Mouse (Mus musculus) small intestine, adult 2 months (tissue): ENCODE results near the gene Pramef12.

ENCODE experiments used
- CTCF ChIP-seq: fragments of 200-500 bp; IDR thresholded peaks from 2 replicates; pipeline ENCODE4 v1.5.1; 2012; ENCODE audit warnings: low read depth, mild to moderate bottlenecking, control low read depth, inconsistent platforms, low read length, moderate library complexity, mixed read lengths; ENCODE audit not compliant: insufficient replicate concordance, insufficient read length; ENCODE audit errors: extremely low read depth
- POLR2A ChIP-seq: fragments of 200-500 bp; IDR thresholded peaks from 2 replicates; pipeline ENCODE4 v1.6.1; 2012; ENCODE audit warnings: low read depth, mild to moderate bottlenecking, control low read depth, inconsistent platforms, low read length, moderate library complexity

DNA sequence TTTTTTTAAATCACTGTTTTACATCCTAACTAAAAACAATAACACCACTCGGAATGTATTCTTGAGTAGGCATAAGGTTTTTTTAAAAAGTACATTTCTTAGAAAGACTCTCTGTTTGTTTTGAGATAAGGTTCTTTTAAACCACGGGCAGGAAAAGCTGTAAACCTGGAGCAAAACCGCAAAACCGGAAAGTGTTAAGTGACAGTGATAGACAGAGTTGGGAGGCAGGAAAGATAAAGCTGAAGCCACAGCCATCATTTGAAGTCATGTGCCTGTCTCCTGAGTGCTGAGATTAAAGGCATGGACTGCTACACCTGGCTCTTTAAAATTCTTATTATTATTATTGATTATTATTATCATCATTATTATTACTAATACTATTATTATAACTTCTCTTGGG lies 5.6 kb downstream of the Pramef12 start:
- TF ChIP-seq POLR2A (no peak), CTCF (no peak)
